Mouse (Mus musculus) heart, postnatal 25 days (tissue): ENCODE data around the gene Hoxd12. TPM values are rescaled to one million over a fixed set of nuclear protein-coding genes. Genes with fewer than 3 reads are reported as not detected.

Experiments used
- DNase-seq: peaks from one replicate; pipeline ENCODE4 v3.0.0; 2022; ENCODE audit warnings: low spot score
- intact Hi-C: fragments of 180-260 bp; cut with DNase I; formaldehyde crosslinking; loops from one replicate; pipeline ENCODE4 v1.15.1; 2025
- total RNA-seq, 2 experiments: library from RNA; stranded (reverse); gene quantifications; 2 replicates each; pipeline ENCODE4 v1.2.3; 2021

The Hoxd12 gene
- not detected for total RNA-seq

DNA sequence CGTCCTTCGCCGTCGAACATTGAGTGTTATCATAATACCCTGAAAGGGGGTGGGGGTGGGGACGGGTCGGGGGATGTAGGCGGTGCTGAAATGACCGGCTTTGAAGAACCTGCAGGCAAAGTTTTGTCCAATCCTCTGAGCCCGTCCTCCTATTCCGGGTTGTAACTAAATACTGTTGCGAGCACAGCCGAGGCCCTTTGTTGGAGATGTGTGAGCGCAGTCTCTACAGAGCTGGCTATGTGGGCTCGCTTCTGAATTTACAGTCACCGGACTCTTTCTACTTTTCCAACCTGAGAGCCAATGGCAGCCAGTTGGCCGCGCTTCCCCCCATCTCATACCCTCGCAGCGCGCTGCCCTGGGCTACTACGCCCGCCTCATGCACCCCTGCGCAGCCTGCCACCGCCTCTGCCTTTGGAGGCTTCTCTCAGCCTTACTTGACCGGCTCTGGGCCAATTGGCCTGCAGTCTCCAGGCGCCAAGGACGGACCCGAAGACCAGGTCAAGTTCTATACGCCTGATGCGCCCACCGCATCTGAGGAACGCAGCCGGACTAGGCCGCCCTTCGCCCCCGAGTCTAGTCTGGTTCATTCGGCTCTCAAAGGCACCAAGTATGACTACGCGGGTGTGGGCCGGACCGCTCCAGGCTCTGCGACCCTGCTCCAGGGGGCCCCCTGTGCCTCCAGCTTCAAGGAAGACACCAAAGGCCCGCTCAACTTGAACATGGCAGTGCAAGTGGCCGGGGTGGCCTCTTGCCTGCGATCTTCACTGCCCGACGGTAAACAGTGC lies at the start of gene Hoxd12:
TSS of gene Hoxd12 (plus strand) at position 133 of the 785 bp plus-strand sequence.
- DNase-seq, result no peak
- intact Hi-C loops, result loop anchor here (5.0 kb wide), 1 partner anchor 1093 kb away; the partner anchor contains the start of gene Chrna1

DNA sequence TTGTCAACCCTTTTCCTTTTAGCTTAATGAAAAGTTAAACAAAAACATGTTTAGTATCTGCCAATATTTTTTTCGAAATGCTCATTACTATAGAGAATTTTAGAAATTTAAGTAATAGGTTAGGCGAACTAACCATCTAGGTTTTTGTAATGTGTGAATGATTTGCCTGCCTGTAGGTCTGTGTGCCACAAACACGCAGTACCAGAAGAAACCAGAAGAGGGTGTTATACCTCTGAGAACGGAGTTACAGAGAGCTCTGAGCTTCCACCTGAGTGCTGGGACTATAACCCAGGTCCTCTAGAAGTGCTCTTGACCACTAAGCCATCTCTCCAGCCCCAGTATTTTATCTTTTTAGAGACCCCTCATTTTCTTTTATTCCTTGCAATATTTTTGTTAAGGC lies 39.4 kb upstream of the Hoxd12 start:
- intact Hi-C loops, result no loop called here
- no peak for DNase-seq

DNA sequence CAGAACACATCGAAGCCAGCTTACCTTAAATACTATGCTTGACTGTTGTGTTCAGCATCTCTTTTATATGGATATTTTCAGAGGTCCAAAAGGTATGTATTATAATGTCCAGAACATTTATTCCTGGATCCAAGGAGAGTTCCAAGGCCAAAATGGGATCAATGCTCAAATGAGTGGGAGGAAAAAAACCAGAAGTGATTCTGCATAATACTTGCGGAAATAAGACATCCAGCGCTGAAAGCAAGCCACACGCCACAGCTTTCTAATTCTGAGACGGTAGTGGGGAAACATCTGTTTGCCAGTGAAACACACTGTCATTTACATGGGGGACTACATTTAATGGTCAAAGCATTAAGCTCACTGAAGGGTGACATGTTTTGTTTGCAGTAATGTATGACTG lies 32.4 kb upstream of the Hoxd12 start:
- intact Hi-C loops, result no loop called here

DNA sequence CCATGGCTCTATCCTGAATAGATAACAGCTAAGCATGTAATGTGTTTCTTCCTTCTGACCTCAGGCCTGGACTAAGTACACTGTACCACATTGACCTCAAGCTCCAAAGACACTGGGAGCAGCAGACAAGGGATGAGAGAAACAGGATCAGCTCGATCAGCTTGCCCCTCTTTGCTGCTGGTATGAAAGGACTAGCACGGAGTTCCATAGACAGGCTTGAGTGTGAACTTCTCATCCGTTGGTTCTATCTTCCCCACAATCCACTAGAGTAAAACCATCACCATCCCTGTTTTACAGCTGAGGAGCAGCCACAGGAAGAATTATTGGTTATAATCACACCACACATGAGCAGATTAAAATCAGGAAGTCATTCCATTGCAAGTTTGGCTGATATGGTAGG lies 29.2 kb upstream of the Hoxd12 start:
- intact Hi-C loops, result no loop called here
- no peak for DNase-seq

More for the DNA sequence above, 32.4 kb upstream of the Hoxd12 start:
- no peak for DNase-seq

DNA sequence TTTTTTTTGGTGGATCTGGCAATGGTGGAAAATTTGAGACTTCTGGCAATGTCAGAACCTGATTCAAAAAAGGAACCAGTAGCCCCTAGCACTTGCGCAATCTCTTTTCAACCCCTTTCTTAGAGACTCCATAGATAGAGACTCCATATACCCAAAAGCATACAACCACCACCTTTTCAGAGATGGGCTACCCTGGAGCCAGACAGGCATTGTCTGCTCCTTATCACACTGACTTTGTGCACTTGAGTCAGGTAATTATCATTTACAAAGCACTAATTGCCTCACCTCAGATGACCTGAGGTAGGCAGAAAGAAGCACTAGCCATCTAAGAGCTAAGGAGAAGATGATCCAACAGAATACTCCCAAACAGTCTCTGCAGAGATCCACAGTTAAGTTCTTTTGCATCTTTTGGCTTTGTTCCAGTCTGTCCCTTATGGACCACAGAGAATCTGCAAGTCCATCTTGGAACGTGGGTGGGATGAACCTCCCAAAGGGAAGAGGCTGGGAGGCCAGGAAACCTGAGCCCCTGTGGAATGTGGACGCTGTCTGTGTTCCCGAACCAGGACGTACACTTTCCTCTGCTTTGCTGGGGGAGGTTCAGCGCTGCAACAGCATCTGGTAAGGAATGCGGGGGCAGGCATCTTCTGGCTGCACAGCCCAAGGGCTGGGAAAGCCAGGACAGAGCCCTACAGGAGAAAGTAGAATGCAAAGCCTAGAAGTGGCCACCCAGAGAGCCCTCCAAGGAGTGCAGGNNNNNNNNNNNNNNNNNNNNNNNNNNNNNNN lies 27.5 kb upstream of the Hoxd12 start:
- intact Hi-C loops, result no loop called here

DNA sequence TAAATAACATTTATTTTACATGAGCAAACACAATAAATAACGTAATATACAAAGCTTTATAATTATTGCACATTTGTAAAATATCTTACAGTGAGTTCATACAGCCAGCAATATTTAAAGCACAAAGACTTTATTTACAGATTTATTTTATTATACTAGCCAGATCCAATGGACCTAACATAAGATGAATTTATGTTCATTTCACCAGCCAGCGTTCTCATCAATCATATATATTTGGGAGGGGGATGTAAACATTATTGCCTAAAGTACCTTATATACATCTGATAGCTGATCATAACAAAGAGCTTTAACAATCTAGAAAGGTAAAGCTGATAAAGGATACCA lies 21.8 kb upstream of the Hoxd12 start:
- intact Hi-C loops, result loop anchor here (5.0 kb wide), 1 partner anchor 39 kb away; the partner anchor contains the start of gene Hoxd10
- no peak for DNase-seq

More for the DNA sequence above, 27.5 kb upstream of the Hoxd12 start:
- DNase-seq, result no peak

DNA sequence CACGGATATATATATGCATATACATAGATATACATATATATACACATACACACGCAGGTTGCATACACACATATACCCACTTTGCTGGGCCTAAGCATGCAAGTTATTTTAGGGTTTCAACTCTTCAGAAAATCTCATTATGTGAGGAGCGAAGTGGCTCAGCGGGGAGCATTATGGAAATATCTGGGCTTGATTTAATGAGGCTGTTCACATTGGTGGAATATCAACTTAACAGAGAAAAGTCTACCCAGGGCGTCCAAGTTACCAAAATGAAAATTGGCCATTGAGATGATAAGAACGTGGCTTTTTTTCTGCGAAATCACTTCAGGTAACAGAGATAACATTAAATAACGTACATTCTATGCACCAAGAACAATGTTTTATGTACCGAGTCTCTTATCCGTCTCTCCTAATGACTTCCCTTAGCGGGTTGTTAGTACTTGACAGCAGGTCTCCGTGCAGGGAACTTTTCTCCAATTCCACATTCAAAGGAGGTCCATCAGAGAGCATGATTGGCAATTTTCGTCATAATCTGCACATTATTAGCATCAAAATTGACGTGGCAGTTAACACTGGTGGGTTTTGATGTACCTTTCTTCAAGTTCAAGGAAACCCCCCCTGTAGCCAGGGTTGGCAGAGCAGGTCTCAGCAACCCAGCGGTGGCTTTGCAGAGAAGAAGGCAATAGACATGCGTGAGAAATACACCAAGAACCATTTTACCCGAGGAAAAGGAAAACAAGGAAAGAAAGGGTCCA lies 20.9 kb upstream of the Hoxd12 start:
- no peak for DNase-seq
- intact Hi-C loops, result loop anchor here (5.0 kb wide), 1 partner anchor 38 kb away; the partner anchor contains the start of gene Hoxd10

DNA sequence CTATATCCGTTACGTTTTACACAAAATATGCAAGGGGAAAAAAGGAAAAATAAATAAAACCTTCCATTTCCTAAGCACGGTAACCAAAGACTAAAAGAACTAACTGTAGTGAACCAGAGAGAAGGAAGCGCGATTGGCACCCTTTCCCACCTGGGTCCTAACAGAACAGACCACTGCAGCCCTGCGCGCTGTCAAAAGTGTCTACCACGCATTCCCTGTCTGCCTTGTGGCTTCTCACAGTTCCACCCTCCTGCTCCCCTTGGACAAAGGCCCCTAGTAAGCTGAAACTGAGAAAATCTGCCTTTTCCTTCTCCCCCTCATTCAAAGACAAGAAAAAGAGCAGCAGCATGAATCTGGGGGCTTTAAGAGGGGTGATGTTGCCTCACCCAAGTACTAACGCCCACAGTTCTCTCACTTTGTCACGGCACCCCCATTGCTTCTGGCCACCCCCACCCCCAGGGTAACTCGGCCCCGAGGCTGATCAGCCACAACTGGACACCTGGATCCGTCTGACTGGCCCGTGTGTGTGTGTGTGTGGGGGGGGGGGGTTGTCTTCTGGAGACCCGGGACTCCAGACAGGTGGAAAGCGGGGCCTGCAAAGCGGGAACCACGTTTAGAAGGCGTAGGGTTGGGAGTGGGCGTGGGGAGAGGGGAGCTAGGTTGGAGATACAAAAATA lies 19.9 kb upstream of the Hoxd12 start:
- intact Hi-C loops, result loop anchor here (5.0 kb wide), 1 partner anchor 37 kb away; the partner anchor contains the start of gene Hoxd10
- no peak for DNase-seq

DNA sequence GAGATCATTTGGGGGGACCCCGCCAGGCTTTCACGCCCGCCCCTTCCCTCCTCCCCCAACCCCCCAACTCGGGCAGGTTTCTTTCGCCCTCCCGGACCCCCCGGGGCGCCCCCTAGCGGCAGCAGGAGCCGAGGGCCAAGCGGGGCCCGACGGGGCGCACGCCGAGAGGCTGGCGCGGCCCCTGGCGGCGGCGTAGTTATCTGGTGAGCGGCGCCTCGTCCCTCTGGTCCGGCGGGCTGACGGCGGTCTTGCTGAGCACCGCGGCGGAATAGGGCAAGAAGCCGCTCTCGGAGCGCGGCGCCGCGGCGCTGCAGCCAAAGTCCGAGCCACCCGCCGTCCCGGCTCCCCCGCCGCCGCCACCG lies 19.4 kb upstream of the Hoxd12 start:
- intact Hi-C loops, result no loop called here
- no peak for DNase-seq

DNA sequence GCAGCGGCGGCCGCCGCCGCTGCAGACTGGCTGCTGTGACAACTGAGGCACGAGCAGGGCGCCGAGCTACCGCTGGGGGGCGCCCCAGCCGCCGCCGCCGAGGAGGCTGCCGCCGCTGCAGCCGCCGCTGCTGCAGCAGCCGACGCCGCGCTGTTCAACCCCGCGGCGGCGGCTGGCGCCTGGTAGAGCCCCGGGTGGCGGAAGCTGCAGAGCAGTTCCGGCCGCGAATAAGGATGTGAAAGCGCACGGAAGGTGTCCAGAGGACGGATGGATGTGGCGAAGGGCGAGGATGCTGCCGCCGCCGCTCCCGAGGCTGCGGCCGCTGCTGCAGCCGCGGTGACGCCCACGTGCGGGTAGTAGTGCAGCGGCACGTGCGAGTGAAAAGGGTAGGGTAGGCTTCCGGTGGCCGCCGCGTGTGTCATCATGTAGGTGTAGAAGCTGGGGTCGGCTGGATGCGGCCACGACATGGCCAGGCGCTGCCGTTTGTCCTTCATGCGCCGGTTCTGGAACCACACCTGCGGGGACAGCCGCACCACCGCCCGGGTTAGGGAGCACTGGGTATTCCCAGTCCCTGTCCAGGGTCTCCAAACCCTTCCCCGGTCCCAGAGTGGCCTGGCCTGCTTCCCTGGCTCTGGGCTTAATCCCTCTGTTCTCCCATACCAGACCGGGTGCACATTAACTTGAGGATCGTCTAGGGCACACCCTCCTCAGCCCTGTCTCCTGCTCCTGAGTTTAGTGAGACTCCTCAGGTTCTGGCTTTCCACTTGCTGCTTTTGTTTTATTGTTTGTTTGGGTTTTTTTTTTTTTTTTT lies 18.8 kb upstream of the Hoxd12 start:
- intact Hi-C loops, result no loop called here
- no peak for DNase-seq

DNA sequence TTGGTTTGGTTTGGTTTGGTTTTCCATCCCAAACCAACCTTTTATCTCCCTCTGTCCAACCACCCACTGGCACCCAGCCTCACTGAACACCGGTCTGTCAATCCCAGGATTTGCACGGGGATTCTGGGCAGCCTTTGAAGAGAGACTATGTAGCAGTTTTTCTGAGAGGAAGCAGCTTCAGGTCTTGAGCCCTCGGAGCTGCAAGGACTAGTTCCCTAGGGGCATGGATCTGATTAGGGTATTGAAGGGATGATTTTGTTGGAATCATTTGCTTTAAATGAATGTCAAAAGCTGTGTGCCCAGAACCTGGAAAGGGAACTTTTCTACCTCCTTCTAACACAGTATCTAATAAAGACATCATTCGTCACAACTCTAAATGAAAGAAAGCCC lies 18.2 kb upstream of the Hoxd12 start:
- DNase-seq, result no peak
- intact Hi-C loops, result no loop called here

DNA sequence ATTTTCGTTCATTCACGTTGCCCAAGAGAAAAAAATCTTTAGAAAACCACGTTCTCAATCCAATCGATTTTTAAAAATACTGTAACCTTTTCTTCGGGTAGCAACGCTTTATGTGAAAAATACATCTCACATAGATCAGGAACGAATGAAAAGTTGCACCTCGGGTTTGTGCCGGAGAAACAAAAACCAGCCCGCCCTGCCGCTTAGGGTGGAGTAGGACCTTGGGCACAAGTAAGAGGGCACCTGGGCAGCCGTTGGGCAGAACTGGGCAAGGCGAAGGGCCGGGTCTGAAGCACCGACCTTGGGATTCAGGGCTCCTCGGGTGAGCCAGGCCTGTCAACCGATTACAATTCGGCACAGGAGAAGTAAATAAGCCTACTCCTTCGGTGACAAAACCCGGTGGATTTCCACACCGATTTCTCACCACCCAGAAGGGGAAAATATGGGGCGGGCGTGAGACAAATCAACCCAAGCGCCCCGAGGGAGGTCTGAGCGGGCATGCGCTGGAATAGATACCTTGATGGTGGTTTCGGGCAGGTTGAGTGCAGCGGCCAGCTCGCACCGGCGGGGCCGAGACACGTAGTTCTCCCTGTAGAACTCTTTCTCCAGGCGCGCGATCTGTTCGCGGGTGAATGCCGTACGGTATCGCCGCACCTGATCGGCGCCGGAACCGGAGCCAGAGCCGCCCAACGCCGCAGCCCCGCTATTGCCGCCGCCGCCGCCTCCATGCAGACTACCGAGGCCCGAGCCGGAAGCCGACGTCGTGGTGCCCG lies 17.4 kb upstream of the Hoxd12 start:
- intact Hi-C loops, result no loop called here
- no peak for DNase-seq

DNA sequence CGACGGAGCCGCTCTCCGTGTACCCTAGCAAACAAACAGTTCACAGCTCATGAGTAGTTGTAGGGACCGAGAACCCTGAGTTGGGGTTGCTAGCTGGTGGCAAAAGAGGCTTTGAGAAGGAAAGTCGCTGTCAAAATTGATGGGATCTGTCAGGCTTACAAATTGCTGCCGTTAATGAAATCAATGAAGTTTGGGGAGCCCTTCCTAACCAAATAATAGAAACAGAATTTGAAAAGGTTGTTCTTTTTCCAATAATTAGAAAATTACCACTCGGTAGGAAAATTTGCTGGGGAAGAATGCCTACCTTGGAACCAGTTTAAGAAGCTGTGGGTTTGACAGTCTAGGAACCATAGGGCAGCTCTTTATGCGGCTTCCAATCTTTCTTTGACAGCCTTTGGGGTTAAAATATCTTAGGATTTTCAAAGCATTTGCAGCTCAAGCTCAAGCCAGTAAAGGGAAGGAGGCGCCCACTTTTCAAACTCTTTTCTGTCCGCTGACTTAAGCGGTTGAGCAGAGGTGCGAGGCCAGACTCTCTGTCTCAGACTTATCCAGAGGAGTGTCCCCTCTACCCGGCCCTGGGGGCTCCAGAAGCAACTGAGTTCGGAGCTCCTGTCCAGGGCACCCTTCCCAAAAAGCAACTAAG lies 16.7 kb upstream of the Hoxd12 start:
- DNase-seq, result no peak
- intact Hi-C loops, result no loop called here

DNA sequence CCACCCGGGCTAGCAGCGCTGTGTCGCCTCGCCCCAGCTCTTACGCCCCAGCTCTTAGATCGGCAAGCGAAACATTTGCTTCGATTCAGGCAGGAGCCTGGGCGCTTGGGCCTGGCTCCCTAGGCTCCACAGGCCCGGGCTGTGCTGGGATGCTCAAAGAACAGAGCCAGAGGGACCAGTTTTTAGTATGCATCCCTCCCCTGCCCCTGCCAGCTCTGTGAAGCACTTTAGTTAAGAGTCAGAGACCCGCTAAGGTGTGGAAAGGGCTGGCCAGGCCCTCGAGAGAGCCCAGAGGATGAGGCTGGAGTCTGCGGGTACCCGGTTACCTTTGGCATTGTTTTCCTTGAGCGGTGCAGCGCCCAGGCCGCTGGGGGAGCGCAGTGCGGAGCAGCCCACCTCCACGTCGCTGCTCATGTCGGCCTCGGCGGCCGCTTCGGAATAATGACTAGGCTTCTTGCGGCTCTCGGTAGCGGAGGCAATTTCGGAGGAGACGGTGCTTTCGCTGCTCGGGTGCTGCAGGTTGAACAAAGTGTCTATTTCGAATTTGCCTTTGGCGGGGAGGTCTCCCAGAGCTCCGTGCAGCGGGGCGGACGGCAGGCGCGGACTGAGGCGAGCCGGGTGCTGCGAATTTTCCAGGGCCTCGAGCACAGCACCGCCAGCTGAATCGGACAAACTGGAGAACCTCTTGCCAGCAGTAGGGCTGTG lies 16.0 kb upstream of the Hoxd12 start:
- DNase-seq, result no peak
- intact Hi-C loops, result no loop called here

DNA sequence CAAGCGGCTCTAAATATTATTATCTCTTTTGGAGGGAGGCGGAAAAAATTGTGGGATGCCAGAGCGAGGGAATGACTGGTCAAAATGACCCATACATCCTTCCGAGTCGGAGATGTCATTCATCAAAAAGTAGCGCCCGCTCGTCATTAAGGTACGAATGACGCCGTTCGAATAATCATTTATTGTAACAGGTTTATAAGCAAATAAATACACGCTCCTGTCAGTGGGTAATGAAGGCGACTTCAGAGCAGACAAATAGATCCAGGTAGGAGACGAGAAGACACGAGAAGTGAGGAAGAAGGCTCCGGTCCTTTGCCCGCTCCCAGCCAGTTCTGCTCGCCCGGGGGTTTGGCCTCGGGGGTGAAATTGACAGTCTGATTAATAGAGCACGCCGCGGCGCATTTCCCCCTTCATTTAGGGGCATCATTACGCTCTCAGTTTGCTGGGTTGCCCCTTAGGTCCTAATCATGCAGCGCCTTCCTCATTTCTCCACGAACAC lies 15.3 kb upstream of the Hoxd12 start, which contains the start of gene Evx2:
TSS of gene Evx2 (minus strand) at position 51 of the 499 bp plus-strand sequence.
- intact Hi-C loops, result loop anchor here (10.0 kb wide), 2 partner anchors 885 to 1385 kb away; partner anchors contain the start of genes Chn1 and Sp9
- no peak for DNase-seq

DNA sequence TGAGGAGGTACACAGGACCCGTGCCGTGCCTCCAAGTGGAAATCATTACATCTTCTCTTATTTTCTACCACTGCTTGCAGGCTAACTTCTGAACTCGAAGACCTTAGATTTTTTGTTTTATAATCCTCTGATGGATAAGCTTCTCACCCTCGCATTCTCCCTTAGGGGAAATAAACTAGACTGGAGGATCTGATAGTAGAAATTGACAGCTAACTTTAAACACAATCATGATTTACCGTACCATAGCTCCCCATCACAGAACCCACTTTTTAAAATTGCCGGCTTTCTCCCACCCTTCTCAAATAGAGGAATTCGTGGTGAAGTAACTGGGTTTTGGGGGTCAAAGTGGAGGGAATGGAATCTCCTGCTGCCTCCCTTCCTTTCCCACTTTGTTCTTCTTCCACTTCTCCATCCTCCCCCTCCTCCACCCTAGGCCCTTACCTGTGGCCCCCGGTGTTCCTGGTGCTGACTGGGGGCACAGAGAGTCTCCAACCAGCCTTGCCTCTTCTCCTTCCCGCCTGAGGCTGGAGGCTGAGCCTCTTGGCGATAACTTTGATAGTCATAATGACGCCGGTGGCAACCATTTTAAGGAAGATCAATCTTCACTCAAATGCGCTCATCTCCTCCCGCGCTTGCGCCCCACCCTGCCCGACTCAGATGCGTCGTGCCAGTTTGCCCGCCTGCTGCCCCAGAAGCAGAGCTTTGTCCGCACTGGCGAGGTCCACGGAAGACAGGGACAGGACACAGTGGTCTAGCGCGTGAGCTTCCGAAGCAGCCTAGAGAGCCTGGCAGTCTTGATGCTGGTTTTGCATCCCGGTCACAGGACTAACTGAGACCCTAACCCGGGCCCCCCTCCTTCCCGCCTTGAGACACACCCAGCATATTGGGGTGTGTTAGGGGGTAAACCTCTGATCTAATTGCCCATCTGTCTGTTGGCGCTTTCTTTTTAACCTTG lies 14.1 kb upstream of the Hoxd12 start:
- DNase-seq, result no peak
- intact Hi-C loops, result loop anchor here (10.0 kb wide), 2 partner anchors 886 to 1386 kb away; partner anchors contain the start of genes Chn1 and Sp9
